Mouse (Mus musculus) kidney, adult 9 months (tissue): ENCODE measurements around the gene Dysf.

Experiments used
- DNase-seq: peaks from one replicate; pipeline ENCODE4 v3.0.0; 2022

Gene Dysf

GRCm38 (mm10) chr6:84173626-84174025 is 165.2 kb downstream of the Dysf start:
- no peak for DNase-seq

- DNase-seq, result no peak
Observed at GRCm38 (mm10) chr6:84178776-84179405, 170.5 kb downstream of the Dysf start.

GRCm38 (mm10) chr6:84181452-84181851 is 173.1 kb downstream of the Dysf start:
- DNase-seq, result peak; percentile 59

- DNase-seq, result no peak
Observed at GRCm38 (mm10) chr6:84191656-84192250, 183.4 kb downstream of the Dysf start.

GRCm38 (mm10) chr6:84196511-84196910 is 188.1 kb downstream of the Dysf start:
- no peak for DNase-seq

GRCm38 (mm10) chr6:84197811-84198213 is 189.4 kb downstream of the Dysf start:
- DNase-seq, result no peak

GRCm38 (mm10) chr6:84201721-84202490 is 193.5 kb downstream of the Dysf start:
- no peak for DNase-seq

GRCm38 (mm10) chr6:84205611-84206010 is 197.2 kb downstream of the Dysf start:
- no peak for DNase-seq

GRCm38 (mm10) chr6:84208589-84208988 is 200.2 kb downstream of the Dysf start:
- no peak for DNase-seq

- no peak for DNase-seq
Observed at GRCm38 (mm10) chr6:84209736-84210434, 201.5 kb downstream of the Dysf start.

GRCm38 (mm10) chr6:84211473-84211872 is 203.1 kb downstream of the Dysf start:
- DNase-seq, result no peak

GRCm38 (mm10) chr6:84213101-84213500 is 204.7 kb downstream of the Dysf start:
- DNase-seq, result peak; percentile 30

- DNase-seq, result no peak
Observed at GRCm38 (mm10) chr6:84217216-84217933, 209.0 kb downstream of the Dysf start.

- DNase-seq, result no peak
Observed at GRCm38 (mm10) chr6:84219119-84219518, 210.7 kb downstream of the Dysf start.

- DNase-seq, result peak; percentile 84
Observed at GRCm38 (mm10) chr6:84224861-84225260, 216.5 kb downstream of the Dysf start.

GRCm38 (mm10) chr6:84225587-84225986 is 217.2 kb downstream of the Dysf start:
- peak; percentile 44 for DNase-seq

GRCm38 (mm10) chr6:84228196-84228595 is 219.8 kb downstream of the Dysf start:
- DNase-seq, result peak; percentile 33

- DNase-seq, result no peak
Observed at GRCm38 (mm10) chr6:84228786-84229185, 220.4 kb downstream of the Dysf start.

- DNase-seq, result no peak
Observed at GRCm38 (mm10) chr6:84229739-84230138, 221.3 kb downstream of the Dysf start.

- DNase-seq, result no peak
Observed at GRCm38 (mm10) chr6:84231108-84231507, 222.7 kb downstream of the Dysf start.

- DNase-seq, result no peak
Observed at GRCm38 (mm10) chr6:84232063-84232760, 223.8 kb downstream of the Dysf start.

GRCm38 (mm10) chr6:84233783-84234182 is 225.4 kb downstream of the Dysf start:
- peak; percentile 97 for DNase-seq
